Mouse (Mus musculus) limb, embryonic 15.5 days (tissue): Measurements from ENCODE around the gene Slc25a4. TPM values are rescaled to one million over a fixed set of nuclear protein-coding genes. Genes with fewer than 3 reads are reported as not detected.

Source experiments
- ATAC-seq: fragments of 200-750 bp; cut with Nextera tagmentation; 2 replicates; pipeline ENCODE4 v1.8.0; 2017; ENCODE audit warnings: low read depth, moderate TSS enrichment; ENCODE audit not compliant: insufficient number of reproducible peaks, low FRiP score, low TSS enrichment
- H3K27ac ChIP-seq: fragments of 300-500 bp; sonication (generic); 2 replicates; pipeline ENCODE4 v1.5.1; 2015; ENCODE audit warnings: moderate library complexity, mild to moderate bottlenecking, inconsistent platforms
- H3K27me3 ChIP-seq: fragments of 300-500 bp; sonication (generic); 2 replicates; pipeline ENCODE4 v1.6.1; 2015; ENCODE audit warnings: inconsistent platforms
- H3K36me3 ChIP-seq: fragments of 300-500 bp; sonication (generic); 2 replicates; pipeline ENCODE4 v1.6.1; 2015; ENCODE audit warnings: inconsistent platforms
- H3K4me1 ChIP-seq: fragments of 300-500 bp; sonication (generic); 2 replicates; pipeline ENCODE4 v1.6.1; 2015; ENCODE audit warnings: inconsistent platforms
- H3K4me2 ChIP-seq: fragments of 300-500 bp; sonication (generic); 2 replicates; pipeline ENCODE4 v1.6.1; 2015; ENCODE audit warnings: mild to moderate bottlenecking, inconsistent platforms
- H3K4me3 ChIP-seq: fragments of 300-500 bp; sonication (generic); 2 replicates; pipeline ENCODE4 v1.5.1; 2015; ENCODE audit warnings: mild to moderate bottlenecking, inconsistent platforms
- H3K9ac ChIP-seq: fragments of 300-500 bp; sonication (generic); 2 replicates; pipeline ENCODE4 v1.6.1; 2015; ENCODE audit warnings: inconsistent platforms
- H3K9me3 ChIP-seq: fragments of 300-500 bp; sonication (generic); 2 replicates; pipeline ENCODE4 v1.6.1; 2016; ENCODE audit warnings: inconsistent platforms
- WGBS: fragments of 180-500 bp; shearing (Covaris S2); methylation state at CpG from one replicate; pipeline ENCODE4 v1.1.7; 2015; 5-methylcytosine and 5-hydroxymethylcytosine counted together
- polyA plus RNA-seq: library from polyadenylated mRNA; unstranded; fragments of >200 nt; fragmentation: Nextera tagmentation; extraction: Ambion mirVana; gene quantifications from 2 replicates; pipeline ENCODE4 v1.2.1, GENCODE M21; 2015

Slc25a4 gene
- polyA plus RNA-seq, 1 experiment from 2014 or later: 460 TPM

GRCm38 (mm10) chr8:46226622-46227021, 15.5 kb upstream of the Slc25a4 start:
- Histone ChIP-seq H3K9me3 (no peaks in the 10 kb centered on the region), H3K4me2 (no peak overlapping the region), H3K27me3 (no peaks in the 10 kb centered on the region), H3K9ac (no peak overlapping the region), H3K4me3 (no peak overlapping the region), H3K36me3 (no peaks in the 10 kb centered on the region), H3K4me1 (no peaks in the 10 kb centered on the region), H3K27ac (no peak overlapping the region)
- ATAC-seq: no peak
- WGBS: 77% methylated on average over 5 of the region's 5 CpGs

GRCm38 (mm10) chr8:46225501-46225900, 14.4 kb upstream of the Slc25a4 start:
- Histone ChIP-seq H3K4me2 (no peak overlapping the region), H3K36me3 (no peaks in the 10 kb centered on the region), H3K4me3 (no peak overlapping the region), H3K9ac (no peak overlapping the region), H3K4me1 (no peaks in the 10 kb centered on the region), H3K9me3 (no peaks in the 10 kb centered on the region), H3K27me3 (no peaks in the 10 kb centered on the region), H3K27ac (no peak overlapping the region)
- WGBS: 46% methylated on average over 3 of the region's 3 CpGs
- ATAC-seq: 0 out of 2 replicates have a peak, but pooled peaks have one; percentile 44

GRCm38 (mm10) chr8:46220566-46220965, 9.5 kb upstream of the Slc25a4 start:
- H3K27me3 ChIP-seq: no peaks in the 10 kb centered on the region
- no peak overlapping the region for H3K27ac ChIP-seq
- no peaks in the 10 kb centered on the region for H3K9me3 ChIP-seq
- no peak overlapping the region for H3K9ac ChIP-seq
- no peak overlapping the region for H3K4me3 ChIP-seq
- no peaks in the 10 kb centered on the region for H3K36me3 ChIP-seq
- ATAC-seq: no peak
- WGBS: 65% methylated on average over 3 of the region's 3 CpGs
- no peaks in the 10 kb centered on the region for H3K4me1 ChIP-seq
- no peak overlapping the region for H3K4me2 ChIP-seq

GRCm38 (mm10) chr8:46216838-46217237, 5.8 kb upstream of the Slc25a4 start:
- peak; percentile 70 for ATAC-seq
- WGBS: 4% methylated on average over 14 of the region's 14 CpGs
- Histone ChIP-seq H3K9me3 (no peaks in the 10 kb centered on the region), H3K4me2 (peak overlapping the region; percentile 69), H3K27ac (peak overlapping the region; percentile 34; the same call in 1 of the 2 replicates), H3K27me3 (no peaks in the 10 kb centered on the region), H3K9ac (peak overlapping the region; percentile 26; the same call in 1 of the 2 replicates), H3K4me3 (peak overlapping the region; percentile 41), H3K4me1 (peaks cover under 1% of the 10 kb centered on the region; the same call in 1 of the 2 replicates), H3K36me3 (no peaks in the 10 kb centered on the region)

- Histone ChIP-seq H3K4me3 (no peak overlapping the region), H3K27me3 (no peaks in the 10 kb centered on the region), H3K4me2 (no peak overlapping the region), H3K9ac (no peak overlapping the region), H3K9me3 (no peaks in the 10 kb centered on the region), H3K27ac (no peak overlapping the region), H3K4me1 (peaks cover 18% of the 10 kb centered on the region), H3K36me3 (0 out of 2 replicates have a peak, but pooled peaks cover 2% of the 10 kb centered on the region)
- 44% methylated on average over 2 of the region's 2 CpGs for WGBS
- ATAC-seq: no peak
Measured at GRCm38 (mm10) chr8:46213971-46214480, 2.9 kb upstream of the Slc25a4 start.

- no peak for ATAC-seq
- H3K27me3 ChIP-seq: no peaks in the 10 kb centered on the region
- H3K36me3 ChIP-seq: peaks cover 19% of the 10 kb centered on the region; the same call in 1 of the 2 replicates
- peaks cover 31% of the 10 kb centered on the region for H3K4me1 ChIP-seq
- no peak overlapping the region for H3K9ac ChIP-seq
- no peak overlapping the region for H3K4me2 ChIP-seq
- H3K4me3 ChIP-seq: no peak overlapping the region
- H3K9me3 ChIP-seq: no peaks in the 10 kb centered on the region
- WGBS: 51% methylated on average over 7 of the region's 7 CpGs
- no peak overlapping the region for H3K27ac ChIP-seq
Measured at GRCm38 (mm10) chr8:46212194-46212593, 1.1 kb upstream of the Slc25a4 start.

GRCm38 (mm10) chr8:46211611-46212071, 557 bp upstream of the Slc25a4 start:
- Histone ChIP-seq H3K4me2 (peak overlapping the region; percentile 71), H3K4me3 (peak overlapping the region; percentile 85), H3K36me3 (peaks cover 23% of the 10 kb centered on the region), H3K27me3 (no peaks in the 10 kb centered on the region), H3K9me3 (no peaks in the 10 kb centered on the region), H3K4me1 (peaks cover 34% of the 10 kb centered on the region), H3K27ac (peak overlapping the region; percentile 97), H3K9ac (peak overlapping the region; percentile 98)
- WGBS: 9% methylated on average over 13 of the region's 13 CpGs
- no peak for ATAC-seq

- Histone ChIP-seq H3K9me3 (no peaks in the 10 kb centered on the region), H3K27me3 (no peaks in the 10 kb centered on the region), H3K4me2 (peak overlapping the region; percentile 71), H3K4me1 (peaks cover 43% of the 10 kb centered on the region), H3K9ac (no peak overlapping the region), H3K27ac (no peak overlapping the region), H3K36me3 (peaks cover 46% of the 10 kb centered on the region), H3K4me3 (peak overlapping the region; percentile 85)
- no peak for ATAC-seq
- 81% methylated on average over 15 of the region's 15 CpGs for WGBS
Measured at GRCm38 (mm10) chr8:46209057-46209456, 2.0 kb downstream of the Slc25a4 start.

- Histone ChIP-seq H3K9ac (no peak overlapping the region), H3K4me2 (peak overlapping the region; percentile 71), H3K9me3 (no peaks in the 10 kb centered on the region), H3K27ac (0 out of 2 replicates have a peak overlapping the region, but pooled peaks have one; percentile 30), H3K4me1 (peaks cover 43% of the 10 kb centered on the region), H3K4me3 (peak overlapping the region; percentile 85; the same call in 1 of the 2 replicates), H3K36me3 (peaks cover 51% of the 10 kb centered on the region), H3K27me3 (no peaks in the 10 kb centered on the region)
- ATAC-seq: no peak
- 70% methylated on average over 12 of the region's 12 CpGs for WGBS
Measured at GRCm38 (mm10) chr8:46208354-46208753, 2.7 kb downstream of the Slc25a4 start.

GRCm38 (mm10) chr8:46206107-46206506, 5.0 kb downstream of the Slc25a4 start:
- Histone ChIP-seq H3K9me3 (no peaks in the 10 kb centered on the region), H3K4me1 (peaks cover 36% of the 10 kb centered on the region), H3K27ac (no peak overlapping the region), H3K36me3 (peaks cover 65% of the 10 kb centered on the region), H3K4me2 (no peak overlapping the region), H3K9ac (no peak overlapping the region), H3K4me3 (no peak overlapping the region), H3K27me3 (no peaks in the 10 kb centered on the region)
- WGBS: 84% methylated on average over 6 of the region's 6 CpGs
- no peak for ATAC-seq

GRCm38 (mm10) chr8:46204974-46205640, 6.0 kb downstream of the Slc25a4 start:
- no peak overlapping the region for H3K27ac ChIP-seq

GRCm38 (mm10) chr8:46204301-46204700, 6.8 kb downstream of the Slc25a4 start:
- no peak overlapping the region for H3K27ac ChIP-seq
- no peaks in the 10 kb centered on the region for H3K27me3 ChIP-seq
- H3K4me2 ChIP-seq: no peak overlapping the region
- H3K4me1 ChIP-seq: peaks cover 28% of the 10 kb centered on the region
- no peaks in the 10 kb centered on the region for H3K9me3 ChIP-seq
- no peak overlapping the region for H3K4me3 ChIP-seq
- H3K36me3 ChIP-seq: peaks cover 65% of the 10 kb centered on the region
- ATAC-seq: no peak
- no peak overlapping the region for H3K9ac ChIP-seq
- WGBS: 84% methylated on average over 3 of the region's 3 CpGs

More at GRCm38 (mm10) chr8:46204974-46205640, 6.0 kb downstream of the Slc25a4 start:
- Histone ChIP-seq H3K4me3 (no peak overlapping the region), H3K9me3 (no peaks in the 10 kb centered on the region), H3K27me3 (no peaks in the 10 kb centered on the region), H3K36me3 (peaks cover 65% of the 10 kb centered on the region), H3K4me1 (peaks cover 36% of the 10 kb centered on the region), H3K4me2 (no peak overlapping the region), H3K9ac (no peak overlapping the region)
- ATAC-seq: no peak
- 79% methylated on average over 9 of the region's 9 CpGs for WGBS
